Mouse (Mus musculus) skeletal muscle tissue, adult 2 months (tissue): Measurements from ENCODE around the gene Armh1.
A peak's percentile ranks its signal among the peaks of the same experiment; 100 is the strongest.
"Not testable (repeated sequence)": the region's sequence is repeated elsewhere in the genome, so short reads cannot be mapped to it uniquely, and the experiment has no call there.

Experiments
- DNase-seq: peaks from one replicate; pipeline ENCODE4 v3.0.0-alpha.2; 2012; ENCODE audit warnings: low read depth, low spot score

The Armh1 gene

GRCm38 (mm10) chr4:117267831-117268437 lies 16.0 kb upstream of the Armh1 start:
- DNase-seq, result no peak

- peak; percentile 59 for DNase-seq
Measured at GRCm38 (mm10) chr4:117267284-117267683, 15.4 kb upstream of the Armh1 start.

- no peak for DNase-seq
Measured at GRCm38 (mm10) chr4:117262987-117263386, 11.1 kb upstream of the Armh1 start.

- DNase-seq, result no peak
Measured at GRCm38 (mm10) chr4:117262101-117262913, 10.4 kb upstream of the Armh1 start.

GRCm38 (mm10) chr4:117261222-117261621 lies 9.3 kb upstream of the Armh1 start:
- no peak for DNase-seq

- not testable (repeated sequence) for DNase-seq
Measured at GRCm38 (mm10) chr4:117259909-117260308, 8.0 kb upstream of the Armh1 start.

- no peak for DNase-seq
Measured at GRCm38 (mm10) chr4:117254672-117255071, 2.7 kb upstream of the Armh1 start.

GRCm38 (mm10) chr4:117254017-117254627 lies 2.2 kb upstream of the Armh1 start:
- no peak for DNase-seq

- DNase-seq, result no peak
Measured at GRCm38 (mm10) chr4:117253218-117254016, 1.5 kb upstream of the Armh1 start.

- DNase-seq, result no peak
Measured at GRCm38 (mm10) chr4:117252755-117253154, 830 bp upstream of the Armh1 start.

GRCm38 (mm10) chr4:117252351-117252750 lies 426 bp upstream of the Armh1 start:
- peak; percentile 47 for DNase-seq

- no peak for DNase-seq
Measured at GRCm38 (mm10) chr4:117250982-117251381, 943 bp downstream of the Armh1 start.

- DNase-seq, result no peak
Measured at GRCm38 (mm10) chr4:117240867-117241266, 11.1 kb downstream of the Armh1 start.

- no peak for DNase-seq
Measured at GRCm38 (mm10) chr4:117239153-117239552, 12.8 kb downstream of the Armh1 start.

- peak; percentile 41 for DNase-seq
Measured at GRCm38 (mm10) chr4:117235822-117236221, 16.1 kb downstream of the Armh1 start.

- no peak for DNase-seq
Measured at GRCm38 (mm10) chr4:117234166-117234741, 17.7 kb downstream of the Armh1 start.

- no peak for DNase-seq
Measured at GRCm38 (mm10) chr4:117231208-117231607, 20.7 kb downstream of the Armh1 start.

- no peak for DNase-seq
Measured at GRCm38 (mm10) chr4:117230331-117230730, 21.6 kb downstream of the Armh1 start.

- DNase-seq, result no peak
Measured at GRCm38 (mm10) chr4:117229590-117229989, 22.3 kb downstream of the Armh1 start.

GRCm38 (mm10) chr4:117225250-117225649 lies 26.7 kb downstream of the Armh1 start:
- no peak for DNase-seq

- DNase-seq, result no peak
Measured at GRCm38 (mm10) chr4:117224122-117224521, 27.8 kb downstream of the Armh1 start.
